Mouse (Mus musculus): ENCODE measurements around the gene Pex16.

Gene Pex16

GRCm38 (mm10) chr2:92367383-92368029 is 7.0 kb upstream of the Pex16 start:
- no peak for DNase-seq (ENCODE audit: inconsistent age in 2 of 2, low spot score in 1 of 2)

DNA sequence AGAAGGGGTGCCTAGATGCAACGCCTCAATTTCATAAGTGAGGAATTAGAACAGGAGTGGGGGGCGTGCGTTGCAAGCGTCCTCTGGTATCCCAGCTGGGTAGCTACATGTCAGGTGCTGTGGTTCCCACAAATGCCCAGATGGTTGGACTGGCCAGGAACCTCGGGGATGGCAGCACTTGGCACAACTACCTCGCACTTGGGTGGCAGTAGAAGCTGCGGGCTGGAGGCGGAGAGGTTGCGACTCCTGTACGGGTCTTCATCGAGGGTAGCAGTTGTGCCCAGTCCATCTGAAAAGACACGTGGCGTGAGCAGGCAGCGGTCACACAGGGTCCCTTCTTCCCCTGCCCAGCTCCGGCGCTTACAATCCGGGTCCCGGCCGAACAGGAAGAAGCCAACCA is 4.1 kb upstream of the Pex16 start:
- DNase-seq (ENCODE audit: inconsistent age in 2 of 2, low spot score in 1 of 2): peak in 1 of 2 experiments; percentile 62

DNA sequence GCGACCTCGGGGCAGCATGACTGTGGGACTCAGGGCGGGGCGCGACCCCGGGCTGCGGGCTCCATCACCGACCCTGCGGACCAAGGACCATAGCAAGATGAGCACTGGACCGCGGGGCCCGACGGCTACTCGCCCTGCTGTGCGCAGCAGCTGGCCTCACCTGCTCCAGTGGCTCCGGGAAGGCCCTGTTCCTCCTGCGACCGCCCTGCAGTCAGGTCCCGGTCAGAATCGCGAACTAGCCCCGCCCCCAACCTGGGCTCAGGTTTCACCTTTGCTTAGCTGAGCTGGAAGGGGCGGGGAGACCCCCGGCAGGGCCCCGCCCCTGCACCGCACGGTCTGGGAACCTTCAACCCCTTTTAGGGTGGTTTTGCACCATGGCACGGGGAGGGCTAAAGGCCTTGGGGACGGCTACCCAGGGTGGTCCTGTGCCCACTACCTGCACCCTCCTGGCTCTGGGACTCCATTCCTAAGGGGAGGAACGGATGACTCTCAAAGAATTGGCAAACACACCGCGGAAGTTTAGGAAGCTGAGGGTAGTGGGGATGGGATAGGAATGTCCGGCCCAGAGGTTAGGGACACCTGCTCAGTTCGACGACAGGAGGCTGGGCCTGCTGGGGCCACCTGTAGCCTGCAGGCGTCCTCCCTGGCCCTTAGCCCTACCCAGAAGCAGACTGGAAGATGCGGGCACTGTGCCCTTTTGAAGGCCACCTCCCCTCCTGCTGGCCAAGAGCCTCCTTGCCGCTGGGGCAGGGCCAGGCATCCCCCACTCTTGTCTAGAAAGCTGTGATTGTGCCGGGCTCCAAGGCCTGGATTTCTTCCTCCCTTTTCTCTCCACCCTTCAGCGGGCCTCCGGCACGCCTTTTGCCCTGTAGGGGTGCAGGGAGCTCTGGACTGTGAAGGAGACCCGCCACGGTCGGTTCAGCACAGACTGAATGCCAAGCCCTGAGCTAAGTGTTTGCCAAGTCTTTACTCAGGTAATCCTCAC is 3.4 kb upstream of the Pex16 start:
- peak; percentile 49 to 77 for DNase-seq (ENCODE audit: inconsistent age in 2 of 2, low spot score in 1 of 2)

DNA sequence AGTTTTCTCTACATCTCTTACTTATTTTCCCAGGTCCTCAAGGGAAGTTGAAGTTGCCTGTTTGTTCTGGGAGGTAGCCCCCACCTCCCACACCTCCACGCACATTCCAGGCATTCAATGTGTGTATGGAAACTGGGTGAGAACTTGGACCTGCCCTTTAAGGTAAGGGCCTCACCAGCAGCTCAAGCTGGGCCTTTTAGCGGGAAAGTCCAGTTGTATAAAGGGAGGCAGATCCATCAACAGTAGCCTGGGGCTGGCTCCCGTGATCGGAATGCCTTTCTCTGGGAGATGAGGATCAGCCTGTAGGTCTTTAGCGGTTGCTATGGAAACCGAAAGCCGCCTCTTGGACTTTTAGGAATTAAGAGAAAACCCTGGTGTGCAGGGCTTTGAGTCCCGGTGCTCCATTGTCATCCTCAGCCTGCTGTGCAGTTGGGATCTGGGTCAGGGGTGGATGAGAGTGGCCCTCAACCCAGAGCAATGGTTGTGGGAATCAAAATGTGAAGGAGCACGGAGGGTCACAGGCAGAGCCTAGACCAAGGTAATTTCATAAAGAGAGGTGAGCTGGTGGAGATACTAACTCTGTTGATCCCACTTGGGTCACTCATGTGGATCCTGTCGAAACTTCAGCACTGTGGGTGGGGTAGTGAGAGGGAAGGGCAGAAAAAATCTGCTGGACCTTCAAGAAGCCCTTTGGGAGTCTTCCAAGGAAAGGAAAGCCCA is 2.3 kb upstream of the Pex16 start:
- no peak for DNase-seq (ENCODE audit: inconsistent age in 2 of 2, low spot score in 1 of 2)

GRCm38 (mm10) chr2:92372767-92373436 is 1.6 kb upstream of the Pex16 start:
- peak in 1 of 2 experiments; percentile 84 for DNase-seq (ENCODE audit: inconsistent age in 2 of 2, low spot score in 1 of 2)

DNA sequence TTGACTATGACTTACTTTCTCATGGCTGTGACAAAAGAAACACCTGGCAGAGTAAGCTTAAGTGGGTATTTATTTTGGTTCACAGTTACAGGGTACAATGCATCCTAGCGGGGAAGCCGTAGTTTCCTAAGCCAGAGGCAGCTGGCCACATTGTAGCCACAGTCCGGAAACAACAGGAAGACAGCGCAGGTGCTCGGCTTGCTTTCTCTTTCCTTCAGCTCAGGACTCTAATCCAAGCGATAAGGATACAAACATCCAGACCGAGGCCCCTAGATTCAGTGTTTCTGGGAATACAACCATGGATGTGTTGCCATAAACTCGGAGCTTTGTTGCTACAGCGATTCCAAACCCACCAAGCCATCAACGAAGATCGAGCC is 1.1 kb upstream of the Pex16 start:
- DNase-seq (ENCODE audit: inconsistent age in 2 of 2, low spot score in 1 of 2): peak in 1 of 2 experiments; percentile 51

DNA sequence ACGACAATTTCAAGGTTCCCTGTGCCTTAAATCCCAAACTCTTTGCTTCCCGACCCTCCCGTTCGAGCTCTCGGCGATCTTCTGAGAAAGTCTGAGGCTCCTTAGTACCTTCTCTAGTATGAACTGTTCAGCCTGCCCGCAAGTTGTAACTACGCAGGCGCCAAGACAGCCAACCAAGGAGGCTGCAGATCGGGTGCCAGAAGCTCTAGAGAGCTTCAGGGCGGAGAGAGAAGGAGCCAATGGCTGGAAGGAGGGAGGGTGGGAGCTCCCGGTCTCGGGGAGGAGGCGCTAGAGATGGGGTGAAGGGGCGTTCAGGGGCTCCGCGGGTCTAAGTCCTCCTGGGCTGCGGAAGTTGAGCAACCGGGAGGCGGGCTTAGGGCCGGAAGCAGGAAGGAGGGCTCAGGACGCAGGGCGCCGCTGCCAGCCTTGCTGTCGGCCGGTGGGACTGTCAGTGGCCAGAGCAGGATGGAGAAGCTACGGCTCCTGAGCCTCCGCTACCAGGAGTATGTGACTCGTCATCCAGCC is 685 bp downstream of the Pex16 start:
- DNase-seq (ENCODE audit: inconsistent age in 2 of 2, low spot score in 1 of 2): peak; percentile 99

GRCm38 (mm10) chr2:92375788-92376187 is 1.3 kb downstream of the Pex16 start:
- peak in 1 of 2 experiments; percentile 84 for DNase-seq (ENCODE audit: inconsistent age in 2 of 2, low spot score in 1 of 2)

- peak in 1 of 2 experiments; percentile 68 for DNase-seq (ENCODE audit: inconsistent age in 2 of 2, low spot score in 1 of 2)
These were observed 1.8 kb downstream of the Pex16 start for GRCm38 (mm10) chr2:92376300-92376699.

DNA sequence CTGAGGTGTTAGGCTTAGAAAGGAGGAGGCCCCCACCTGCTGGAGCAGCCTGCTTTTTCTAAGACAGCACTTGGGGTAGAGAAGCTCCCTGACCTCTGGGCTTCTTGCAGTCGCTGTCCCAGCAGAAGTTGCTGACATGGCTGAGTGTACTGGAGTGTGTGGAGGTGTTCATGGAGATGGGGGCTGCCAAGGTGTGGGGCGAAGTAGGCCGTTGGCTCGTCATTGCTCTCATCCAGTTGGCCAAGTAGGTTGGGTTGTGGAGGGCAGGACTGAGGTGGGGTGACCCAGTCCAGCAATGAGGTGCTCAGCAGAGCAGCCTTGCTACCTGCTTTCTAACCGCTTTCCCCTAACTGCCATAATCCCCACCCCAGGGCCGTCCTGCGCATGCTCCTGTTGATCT is 2.8 kb downstream of the Pex16 start:
- DNase-seq (ENCODE audit: inconsistent age in 2 of 2, low spot score in 1 of 2): peak in 1 of 2 experiments; percentile 35

- DNase-seq (ENCODE audit: inconsistent age in 2 of 2, low spot score in 1 of 2): no peak
These were observed 5.5 kb downstream of the Pex16 start for GRCm38 (mm10) chr2:92379783-92380494.

DNA sequence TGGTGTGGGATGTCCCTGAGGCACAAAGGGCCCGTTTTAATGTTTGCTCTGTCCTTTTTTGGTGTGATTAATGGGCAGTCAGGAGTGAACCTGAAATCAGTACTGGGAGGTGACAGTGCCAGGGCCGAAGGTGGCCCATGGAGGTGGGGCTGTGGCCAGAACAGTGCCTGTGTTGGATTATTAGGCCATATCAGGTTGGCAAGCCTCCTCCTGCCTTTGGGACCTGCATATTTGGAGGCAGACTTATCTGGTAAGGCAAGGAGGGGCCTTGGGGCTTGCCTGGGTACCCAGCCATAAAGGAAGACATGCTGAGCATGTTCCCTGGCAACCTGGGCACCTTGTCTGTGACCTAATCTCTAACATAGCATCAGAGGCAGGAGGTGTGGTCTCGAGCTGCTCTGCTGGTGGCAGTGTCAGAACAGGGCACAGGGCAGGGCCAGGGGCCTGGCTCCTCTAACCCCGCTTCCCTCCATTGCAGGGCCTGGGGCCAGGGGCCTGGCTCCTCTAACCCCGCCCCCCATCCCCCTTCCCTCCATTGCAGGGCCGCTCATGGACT is 6.1 kb downstream of the Pex16 start:
- DNase-seq (ENCODE audit: inconsistent age in 2 of 2, low spot score in 1 of 2): no peak

GRCm38 (mm10) chr2:92381161-92381560 is 6.7 kb downstream of the Pex16 start:
- DNase-seq (ENCODE audit: inconsistent age in 2 of 2, low spot score in 1 of 2): no peak

GRCm38 (mm10) chr2:92381901-92382588 is 7.6 kb downstream of the Pex16 start, which contains the start of gene 1700029I15Rik:
Gene 1700029I15Rik (plus strand): TSS chr2:92382538.
- DNase-seq (ENCODE audit: inconsistent age in 2 of 2, low spot score in 1 of 2): no peak

DNA sequence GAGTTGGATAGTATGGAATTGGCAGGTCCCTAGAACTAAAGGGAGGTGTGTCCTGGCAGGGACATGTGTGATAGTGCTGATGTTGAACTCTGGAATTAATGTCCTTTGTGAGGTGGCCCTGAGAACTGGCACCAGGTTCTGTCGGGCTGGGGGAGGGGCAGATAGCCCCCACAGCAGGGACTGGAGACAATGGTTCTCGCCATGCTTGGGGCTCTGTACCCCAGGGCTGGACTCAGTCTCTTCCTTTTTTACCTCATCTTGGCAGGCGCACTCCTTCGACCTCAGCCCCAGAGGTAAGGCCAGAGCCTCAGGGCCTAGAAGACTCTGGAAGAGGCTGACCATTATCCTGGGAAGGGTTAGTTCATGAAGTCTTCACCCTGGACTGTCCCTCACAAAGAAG is 8.3 kb downstream of the Pex16 start:
- peak in 1 of 2 experiments; percentile 43 for DNase-seq (ENCODE audit: inconsistent age in 2 of 2, low spot score in 1 of 2)

GRCm38 (mm10) chr2:92384101-92384500 is 9.6 kb downstream of the Pex16 start:
- DNase-seq (ENCODE audit: inconsistent age in 2 of 2, low spot score in 1 of 2): no peak

- DNase-seq (ENCODE audit: inconsistent age in 2 of 2, low spot score in 1 of 2): peak in 1 of 2 experiments; percentile 68
These were observed 10.9 kb downstream of the Pex16 start for GRCm38 (mm10) chr2:92385113-92386051.

All from adrenal gland, adult (tissue).